Mouse (Mus musculus): ENCODE results near the gene Kctd15.

Gene Kctd15

GRCm38 (mm10) chr7:34656632-34657031, at the start of gene Kctd15:
TSS of gene Kctd15 (minus strand) at chr7:34656732.
- DNase-seq (ENCODE audit: low spot score): no peak

- DNase-seq (ENCODE audit: low spot score): no peak
These were observed 47.9 kb upstream of the Kctd15 start for GRCm38 (mm10) chr7:34704401-34704800.

GRCm38 (mm10) chr7:34703437-34703836, 46.9 kb upstream of the Kctd15 start:
- DNase-seq (ENCODE audit: low spot score): no peak

- DNase-seq (ENCODE audit: low spot score): peak; percentile 33
These were observed 46.3 kb upstream of the Kctd15 start for GRCm38 (mm10) chr7:34702718-34703351.

GRCm38 (mm10) chr7:34699888-34700287, 43.4 kb upstream of the Kctd15 start:
- no peak for DNase-seq (ENCODE audit: low spot score)

- DNase-seq (ENCODE audit: low spot score): no peak
These were observed 41.7 kb upstream of the Kctd15 start for GRCm38 (mm10) chr7:34698221-34698620.

- no peak for DNase-seq (ENCODE audit: low spot score)
These were observed 39.6 kb upstream of the Kctd15 start for GRCm38 (mm10) chr7:34696086-34696485.

GRCm38 (mm10) chr7:34694898-34695297, 38.4 kb upstream of the Kctd15 start:
- DNase-seq (ENCODE audit: low spot score): no peak

- DNase-seq (ENCODE audit: low spot score): no peak
These were observed 37.4 kb upstream of the Kctd15 start for GRCm38 (mm10) chr7:34693916-34694315.

GRCm38 (mm10) chr7:34693072-34693471, 36.5 kb upstream of the Kctd15 start:
- DNase-seq (ENCODE audit: low spot score): no peak

- DNase-seq (ENCODE audit: low spot score): no peak
These were observed 33.6 kb upstream of the Kctd15 start for GRCm38 (mm10) chr7:34690111-34690510.

GRCm38 (mm10) chr7:34689028-34689427, 32.5 kb upstream of the Kctd15 start:
- no peak for DNase-seq (ENCODE audit: low spot score)

- no peak for DNase-seq (ENCODE audit: low spot score)
These were observed 29.3 kb upstream of the Kctd15 start for GRCm38 (mm10) chr7:34685801-34686200.

GRCm38 (mm10) chr7:34685176-34685575, 28.6 kb upstream of the Kctd15 start:
- DNase-seq (ENCODE audit: low spot score): no peak

GRCm38 (mm10) chr7:34680771-34681421, 24.4 kb upstream of the Kctd15 start:
- DNase-seq (ENCODE audit: low spot score): no peak

GRCm38 (mm10) chr7:34679886-34680285, 23.4 kb upstream of the Kctd15 start:
- DNase-seq (ENCODE audit: low spot score): no peak

- peak; percentile 80 for DNase-seq (ENCODE audit: low spot score)
These were observed 19.4 kb upstream of the Kctd15 start for GRCm38 (mm10) chr7:34675831-34676514.

GRCm38 (mm10) chr7:34675120-34675790, 18.7 kb upstream of the Kctd15 start:
- no peak for DNase-seq (ENCODE audit: low spot score)

GRCm38 (mm10) chr7:34672916-34673315, 16.4 kb upstream of the Kctd15 start:
- no peak for DNase-seq (ENCODE audit: low spot score)

- DNase-seq (ENCODE audit: low spot score): peak; percentile 95
These were observed 15.4 kb upstream of the Kctd15 start for GRCm38 (mm10) chr7:34671911-34672310.

- no peak for DNase-seq (ENCODE audit: low spot score)
These were observed 14.2 kb upstream of the Kctd15 start for GRCm38 (mm10) chr7:34670778-34671177.

- DNase-seq (ENCODE audit: low spot score): no peak
These were observed 12.8 kb upstream of the Kctd15 start for GRCm38 (mm10) chr7:34669336-34669735.

GRCm38 (mm10) chr7:34667874-34668273, 11.3 kb upstream of the Kctd15 start:
- no peak for DNase-seq (ENCODE audit: low spot score)

Data from ovary, postnatal 14 days (tissue).